ENCODE assay signal across 17 mouse cellular contexts in the genomic region with DNA sequence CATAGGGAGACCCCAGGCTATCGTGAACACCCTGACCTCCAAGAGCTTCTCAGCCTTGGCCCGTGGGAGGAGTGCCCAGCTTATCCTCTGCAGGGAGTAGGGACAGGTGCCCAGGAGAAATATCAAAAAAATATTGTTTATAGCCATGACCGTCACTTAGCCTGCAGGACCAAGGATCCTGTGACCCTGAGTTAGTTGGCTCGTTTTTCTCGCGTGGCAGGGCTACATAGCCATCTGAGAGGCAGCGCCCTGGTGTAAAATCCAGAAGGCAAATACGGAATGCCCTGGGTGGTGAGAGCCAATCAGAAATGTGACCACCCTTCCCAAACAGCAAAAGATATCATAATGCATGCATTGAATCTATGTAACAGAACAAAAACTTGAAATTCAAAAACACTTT. TPM values are rescaled to one million over a fixed set of nuclear protein-coding genes. Genes with fewer than 3 reads are reported as not detected.
"Had no signal": no experiment of that assay in that cellular context is flagged by ENCODE, and none has a peak within 500 bp of the region (broad histone marks: within the 10 kb centered on the region; RNA-seq: fewer than 3 reads in every experiment).

No protein-coding gene starts in this region.

- DNase-seq: heart, postnatal 10 days; heart, postnatal 14 days; heart, postnatal 36 days; heart, postnatal 4 days; kidney, adult 11 months; kidney, adult 18-20 months; kidney, adult 2 months; kidney, adult 8-10 months; kidney, adult 9 months; kidney, postnatal 10 days; kidney, postnatal 14 days; kidney, postnatal 25 days; kidney, postnatal 36 days; kidney, postnatal 4 days; layer of hippocampus, adult 9-11 months; layer of hippocampus, postnatal 36 days had no signal

RNA-seq across cellular contexts. Expression of a gene that starts 8.7 kb away (rescaled TPM):
- total RNA-seq: hematopoietic stem cell, adult 5-6 weeks had no signal
